Mouse (Mus musculus) forebrain, embryonic 16.5 days (tissue): Measurements from ENCODE around the gene Tanc2. TPM values are rescaled to one million over a fixed set of nuclear protein-coding genes. Genes with fewer than 3 reads are reported as not detected.

Source experiments
- ATAC-seq: fragments of 200-750 bp; cut with Nextera tagmentation; 2 replicates; pipeline ENCODE4 v1.8.0; 2017; ENCODE audit warnings: mild to moderate bottlenecking, moderate library complexity
- H3K27ac ChIP-seq: fragments of 300-500 bp; sonication (generic); 2 replicates; pipeline ENCODE4 v1.5.1; 2014; ENCODE audit warnings: low read length, control low read depth
- H3K27me3 ChIP-seq: fragments of 300-500 bp; sonication (generic); replicated peaks from 2 replicates; pipeline ENCODE4 v1.6.1; 2014; ENCODE audit warnings: low read length; ENCODE audit not compliant: control insufficient read depth, insufficient read depth
- H3K36me3 ChIP-seq: fragments of 300-500 bp; sonication (generic); 2 replicates; pipeline ENCODE4 v1.6.1; 2014; ENCODE audit not compliant: control insufficient read depth, insufficient read depth
- H3K4me1 ChIP-seq: fragments of 300-500 bp; sonication (generic); replicated peaks from 2 replicates; pipeline ENCODE4 v1.6.1; 2014; ENCODE audit warnings: low read length; ENCODE audit not compliant: control insufficient read depth, insufficient read depth
- H3K4me2 ChIP-seq: fragments of 300-500 bp; sonication (generic); 2 replicates; pipeline ENCODE4 v1.6.1; 2014; ENCODE audit warnings: mild to moderate bottlenecking, low read length, control low read depth
- H3K4me3 ChIP-seq: fragments of 300-500 bp; sonication (generic); replicated peaks from 2 replicates; pipeline ENCODE4 v1.5.1; 2014; ENCODE audit warnings: mild to moderate bottlenecking, low read length, control low read depth
- H3K9ac ChIP-seq: fragments of 300-500 bp; sonication (generic); replicated peaks from 2 replicates; pipeline ENCODE4 v1.6.1; 2014; ENCODE audit warnings: low read depth, low read length, control low read depth
- H3K9me3 ChIP-seq: fragments of 300-500 bp; sonication (generic); 2 replicates; pipeline ENCODE4 v1.6.1; 2016; ENCODE audit warnings: low read length; ENCODE audit not compliant: control insufficient read depth
- WGBS: fragments of 180-500 bp; shearing (Covaris S2); extraction: QIAGEN DNeasy Blood & Tissue Kit; methylation state at CpG from one replicate; pipeline ENCODE4 v1.1.7; 2014; 5-methylcytosine and 5-hydroxymethylcytosine counted together
- polyA plus RNA-seq: library from polyadenylated mRNA; unstranded; fragments of >200 nt; fragmentation: Nextera tagmentation; extraction: Ambion mirVana; gene quantifications from 2 replicates; pipeline ENCODE4 v1.2.1, GENCODE M21; 2015

Tanc2 gene
- polyA plus RNA-seq, 1 experiment from 2014 or later: 49.8 TPM

DNA sequence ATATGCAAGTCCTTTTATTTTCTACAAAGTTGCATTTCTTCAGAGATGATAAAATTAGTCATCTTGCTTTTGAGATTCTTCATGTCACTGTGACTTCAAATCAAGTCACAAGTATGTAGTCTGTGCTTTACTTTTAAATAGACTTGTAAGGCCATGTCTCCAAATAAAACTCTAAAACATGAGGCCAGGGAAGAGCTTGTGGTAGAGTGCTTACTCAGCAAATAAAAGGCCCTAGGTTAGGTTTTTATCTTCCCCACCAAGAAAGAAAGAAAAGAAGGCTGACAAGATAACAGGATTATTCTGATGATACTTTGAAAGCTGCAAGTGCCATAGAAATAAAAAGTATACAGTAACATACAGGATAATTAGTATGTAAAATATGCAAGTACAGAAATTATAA is 188.0 kb downstream of the Tanc2 start:
- Histone ChIP-seq H3K4me3 (no peak overlapping the region), H3K4me2 (no peak overlapping the region), H3K36me3 (peaks cover 2% of the 10 kb centered on the region; the same call in 1 of the 2 replicates), H3K27ac (no peak overlapping the region), H3K27me3 (no peaks in the 10 kb centered on the region), H3K9ac (no peak overlapping the region), H3K4me1 (no peaks in the 10 kb centered on the region), H3K9me3 (no peaks in the 10 kb centered on the region)
- no peak for ATAC-seq

DNA sequence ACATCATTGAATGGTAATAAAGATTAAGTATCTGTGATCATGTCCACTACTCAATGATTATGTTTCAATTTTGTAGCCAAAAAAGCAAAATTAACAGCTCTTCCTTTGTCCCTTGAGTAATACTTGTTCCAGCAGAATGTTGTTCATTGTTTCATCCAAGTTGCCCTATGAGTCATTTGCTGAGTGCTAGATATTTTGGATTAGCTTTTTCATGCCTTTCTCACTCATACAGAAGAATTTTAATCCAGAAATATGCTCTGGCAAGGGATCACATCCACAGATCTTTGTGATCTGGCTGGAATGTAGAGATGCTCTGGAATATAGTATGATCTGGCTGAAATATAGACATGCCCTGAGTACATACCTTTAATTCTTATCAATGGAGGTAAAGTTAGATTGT is 202.7 kb downstream of the Tanc2 start:
- no peak overlapping the region for H3K9ac ChIP-seq
- H3K36me3 ChIP-seq: no peaks in the 10 kb centered on the region
- H3K9me3 ChIP-seq: peaks cover 5% of the 10 kb centered on the region; the same call in 1 of the 2 replicates
- no peak for ATAC-seq
- no peaks in the 10 kb centered on the region for H3K4me1 ChIP-seq
- no peak overlapping the region for H3K4me3 ChIP-seq
- H3K27me3 ChIP-seq: no peaks in the 10 kb centered on the region
- no peak overlapping the region for H3K27ac ChIP-seq
- H3K4me2 ChIP-seq: no peak overlapping the region

DNA sequence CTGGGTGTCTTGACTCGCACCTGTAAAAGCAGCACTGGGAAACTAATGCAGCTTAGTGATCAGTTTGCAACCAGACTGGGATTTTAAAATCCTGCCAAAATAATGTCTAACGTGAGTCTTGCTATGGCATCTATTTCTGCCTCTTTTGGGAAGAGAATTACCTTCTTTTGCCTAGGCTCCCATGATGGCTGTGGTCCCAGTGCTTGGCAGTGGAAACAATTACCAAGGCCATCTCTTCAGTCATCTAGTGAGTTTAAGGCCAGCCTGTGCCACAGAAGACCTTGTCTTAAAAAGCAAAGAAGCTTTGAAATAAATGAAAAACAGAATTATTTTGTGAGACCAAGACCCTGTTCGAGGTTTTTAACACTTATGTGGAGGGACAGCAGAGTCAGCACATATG is 213.9 kb downstream of the Tanc2 start:
- 72% methylated on average over 3 of the region's 3 CpGs for WGBS
- ATAC-seq: no peak
- H3K27ac ChIP-seq: no peak overlapping the region

DNA sequence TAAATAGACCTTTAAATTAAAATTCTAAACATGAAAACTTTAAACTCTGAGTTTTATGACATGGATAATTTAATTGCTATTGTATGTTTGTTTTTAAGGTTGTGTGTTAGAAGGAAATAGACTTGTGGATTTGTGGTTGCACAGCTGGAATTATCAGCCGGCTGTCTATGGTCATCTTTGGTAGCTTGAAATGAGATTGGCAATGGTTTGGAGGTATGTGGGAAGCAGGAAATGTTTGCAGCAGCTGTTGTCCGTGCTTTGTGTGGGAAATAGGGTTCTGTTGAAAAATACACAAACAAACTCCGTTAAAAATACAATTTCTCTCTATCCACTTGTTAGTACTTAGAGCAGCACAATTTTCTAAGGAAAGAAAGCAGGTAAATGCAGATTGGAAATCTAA is 215.0 kb downstream of the Tanc2 start:
- H3K9me3 ChIP-seq: no peaks in the 10 kb centered on the region
- H3K9ac ChIP-seq: no peak overlapping the region
- H3K4me2 ChIP-seq: no peak overlapping the region
- H3K27ac ChIP-seq: no peak overlapping the region
- no peaks in the 10 kb centered on the region for H3K27me3 ChIP-seq
- no peaks in the 10 kb centered on the region for H3K4me1 ChIP-seq
- no peak for ATAC-seq
- no peaks in the 10 kb centered on the region for H3K36me3 ChIP-seq
- WGBS: 77% methylated on average over 3 of the region's 3 CpGs
- H3K4me3 ChIP-seq: no peak overlapping the region

More for the DNA sequence above, 213.9 kb downstream of the Tanc2 start:
- H3K27me3 ChIP-seq: no peaks in the 10 kb centered on the region
- no peak overlapping the region for H3K9ac ChIP-seq
- no peaks in the 10 kb centered on the region for H3K36me3 ChIP-seq
- H3K9me3 ChIP-seq: no peaks in the 10 kb centered on the region
- H3K4me1 ChIP-seq: no peaks in the 10 kb centered on the region
- no peak overlapping the region for H3K4me2 ChIP-seq
- H3K4me3 ChIP-seq: no peak overlapping the region

DNA sequence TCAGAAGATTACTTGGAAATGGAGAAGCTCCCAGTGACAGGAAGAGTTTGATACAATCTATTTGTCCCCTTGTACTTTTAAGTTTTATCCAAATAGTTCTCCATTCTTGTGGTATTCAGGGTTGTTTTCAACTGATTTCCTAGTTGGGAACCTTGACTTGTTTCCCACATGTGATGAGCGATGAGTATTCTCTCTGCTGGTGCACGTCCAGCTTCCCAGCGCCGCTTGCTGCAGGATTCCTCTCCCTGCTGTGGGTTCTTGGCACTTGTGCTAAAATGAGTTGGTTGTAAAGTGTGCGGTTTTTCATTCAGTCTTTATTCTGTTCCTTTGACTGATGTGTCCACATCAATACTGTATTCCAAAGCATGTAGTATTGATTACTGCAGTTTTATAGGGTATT is 217.3 kb downstream of the Tanc2 start:
- H3K9ac ChIP-seq: no peak overlapping the region
- no peak for ATAC-seq
- WGBS: 82% methylated on average over 5 of the region's 5 CpGs
- H3K4me2 ChIP-seq: no peak overlapping the region
- H3K36me3 ChIP-seq: 0 out of 2 replicates have a peak, but pooled peaks cover 3% of the 10 kb centered on the region
- no peaks in the 10 kb centered on the region for H3K4me1 ChIP-seq
- no peak overlapping the region for H3K27ac ChIP-seq
- H3K4me3 ChIP-seq: no peak overlapping the region
- H3K27me3 ChIP-seq: no peaks in the 10 kb centered on the region
- H3K9me3 ChIP-seq: no peaks in the 10 kb centered on the region

DNA sequence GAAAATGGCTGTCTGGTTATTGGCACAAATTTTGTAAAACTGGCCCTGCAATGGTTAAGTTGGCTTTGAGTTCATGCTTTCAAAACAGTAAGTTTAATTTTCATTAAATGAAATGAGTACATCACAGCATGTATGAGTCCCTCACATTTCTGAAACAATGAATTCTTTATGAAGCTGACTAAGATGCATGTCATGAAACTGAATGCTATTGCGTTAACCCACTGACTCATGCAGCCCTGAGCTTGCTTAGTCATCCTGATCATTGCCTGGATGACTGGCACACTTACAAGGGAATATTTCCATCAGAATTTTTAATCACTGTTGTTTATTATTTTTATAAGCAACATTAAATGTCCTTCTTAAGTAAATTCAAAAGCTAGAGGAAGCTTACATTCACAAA is 233.5 kb downstream of the Tanc2 start:
- Histone ChIP-seq H3K36me3 (no peaks in the 10 kb centered on the region), H3K4me1 (no peaks in the 10 kb centered on the region), H3K4me2 (no peak overlapping the region), H3K4me3 (no peak overlapping the region), H3K27me3 (no peaks in the 10 kb centered on the region), H3K9me3 (no peaks in the 10 kb centered on the region), H3K9ac (no peak overlapping the region), H3K27ac (no peak overlapping the region)
- ATAC-seq: no peak
- whole genome bisulfite sequencing: 69% methylated on average over 1 of the region's 1 CpGs

DNA sequence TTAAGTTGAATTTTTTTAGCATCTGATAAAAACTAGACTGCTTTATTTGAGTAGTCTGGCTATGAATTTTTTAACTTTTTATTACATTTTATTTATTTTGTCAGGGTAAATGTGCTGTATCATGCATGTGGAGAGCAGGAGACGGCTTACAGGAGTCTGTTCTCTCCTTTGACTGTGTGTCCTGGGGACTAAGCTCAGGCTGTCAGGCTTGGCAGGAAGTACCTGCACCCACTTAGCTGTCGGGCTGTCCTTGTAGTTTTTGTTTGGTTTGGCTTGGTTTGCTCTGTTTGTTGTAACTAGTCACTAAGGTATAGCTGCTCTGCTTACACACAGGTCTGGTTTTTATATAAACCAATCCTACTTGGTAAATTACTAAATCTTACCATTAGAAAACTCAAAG is 234.0 kb downstream of the Tanc2 start:
- WGBS: 76% methylated on average over 2 of the region's 2 CpGs
- Histone ChIP-seq H3K4me3 (no peak overlapping the region), H3K9ac (no peak overlapping the region), H3K9me3 (no peaks in the 10 kb centered on the region), H3K36me3 (no peaks in the 10 kb centered on the region), H3K4me2 (no peak overlapping the region), H3K4me1 (no peaks in the 10 kb centered on the region), H3K27me3 (no peaks in the 10 kb centered on the region), H3K27ac (no peak overlapping the region)
- no peak for ATAC-seq

DNA sequence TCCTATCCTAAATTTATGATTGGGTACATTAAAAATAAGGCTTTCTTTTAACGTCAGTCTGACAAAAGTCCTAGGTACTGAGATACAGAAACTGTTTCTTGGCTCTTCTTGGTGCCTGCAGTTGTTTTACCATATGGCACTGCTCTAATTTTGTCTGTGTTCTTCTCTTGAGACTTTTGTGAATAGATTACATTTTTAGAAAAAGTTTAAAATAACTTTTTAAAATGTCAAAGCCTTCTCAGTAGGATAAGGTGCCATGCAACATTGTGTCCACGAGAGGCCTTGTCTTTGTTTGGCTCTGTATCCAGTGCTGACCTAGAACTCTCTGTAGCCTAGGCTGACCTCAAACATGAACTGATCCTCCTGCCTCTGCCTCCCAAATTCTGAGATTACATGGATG is 238.4 kb downstream of the Tanc2 start:
- no peak overlapping the region for H3K9ac ChIP-seq
- H3K27me3 ChIP-seq: no peaks in the 10 kb centered on the region
- WGBS: 72% methylated on average over 2 of the region's 2 CpGs

DNA sequence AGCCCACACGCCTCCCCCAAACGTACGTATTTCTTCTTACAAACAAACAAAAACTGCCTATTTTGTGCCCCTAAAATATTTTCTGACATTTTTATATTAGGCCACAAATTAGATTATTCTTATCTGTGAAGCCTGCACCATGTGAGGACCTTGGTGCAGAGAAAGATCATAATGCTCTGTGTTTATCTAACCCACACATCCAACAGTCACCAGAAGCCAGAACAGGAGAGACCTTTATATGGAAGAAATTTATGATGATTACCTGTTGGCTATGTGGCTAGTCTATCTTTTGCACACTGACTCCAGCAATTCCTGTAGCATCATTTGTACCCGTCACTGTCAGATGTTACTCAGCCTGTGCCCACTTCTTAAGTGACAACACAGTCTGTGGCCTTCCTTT is 245.4 kb downstream of the Tanc2 start:
- Histone ChIP-seq H3K4me2 (no peak overlapping the region), H3K36me3 (peaks cover 4% of the 10 kb centered on the region; the same call in 1 of the 2 replicates), H3K9me3 (no peaks in the 10 kb centered on the region), H3K27ac (no peak overlapping the region), H3K9ac (no peak overlapping the region), H3K4me3 (no peak overlapping the region), H3K4me1 (no peaks in the 10 kb centered on the region), H3K27me3 (no peaks in the 10 kb centered on the region)
- no peak for ATAC-seq
- WGBS: 92% methylated on average over 4 of the region's 4 CpGs

More for the DNA sequence above, 238.4 kb downstream of the Tanc2 start:
- no peak overlapping the region for H3K4me2 ChIP-seq
- H3K27ac ChIP-seq: no peak overlapping the region
- H3K4me3 ChIP-seq: no peak overlapping the region
- no peaks in the 10 kb centered on the region for H3K9me3 ChIP-seq
- ATAC-seq: no peak
- no peaks in the 10 kb centered on the region for H3K4me1 ChIP-seq
- no peaks in the 10 kb centered on the region for H3K36me3 ChIP-seq

DNA sequence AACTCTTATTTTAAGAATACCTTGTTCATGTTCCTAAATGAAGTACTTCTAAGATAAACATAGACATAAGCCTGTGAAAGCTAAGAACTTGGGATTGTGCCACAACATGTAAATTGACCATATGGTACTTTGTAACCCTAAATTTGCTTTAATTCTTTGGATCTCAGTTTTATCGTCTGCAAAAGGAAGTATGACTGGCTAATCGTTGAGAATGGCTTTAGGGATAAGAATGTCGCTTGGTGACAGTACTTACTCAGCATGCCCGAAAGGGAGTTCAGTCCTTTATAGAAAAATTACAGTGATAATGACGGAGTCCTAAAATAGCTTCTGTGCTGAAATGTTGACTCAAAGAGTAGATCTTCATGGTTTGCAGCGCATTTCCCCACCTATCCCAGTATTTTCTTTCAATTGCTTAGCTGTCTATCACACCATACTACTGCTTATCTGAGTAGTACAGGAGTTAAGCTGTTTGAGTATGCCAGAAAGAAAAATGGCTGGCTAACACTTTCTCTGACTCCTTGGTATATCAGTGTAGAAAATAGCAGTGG is 246.6 kb downstream of the Tanc2 start:
- no peaks in the 10 kb centered on the region for H3K4me1 ChIP-seq
- H3K9ac ChIP-seq: no peak overlapping the region
- no peaks in the 10 kb centered on the region for H3K27me3 ChIP-seq
- no peak for ATAC-seq
- 72% methylated on average over 6 of the region's 6 CpGs for WGBS
- no peak overlapping the region for H3K4me3 ChIP-seq
- H3K27ac ChIP-seq: 0 out of 2 replicates have a peak overlapping the region, but pooled peaks have one; percentile 0
- H3K4me2 ChIP-seq: no peak overlapping the region
- H3K9me3 ChIP-seq: no peaks in the 10 kb centered on the region
- peaks cover 4% of the 10 kb centered on the region; the same call in 1 of the 2 replicates for H3K36me3 ChIP-seq
